Mouse (Mus musculus) CH12.LX (cell line): Measurements from ENCODE around the gene Zfp579.

Experiments
- BHLHE40 ChIP-seq: IDR thresholded peaks from 2 replicates; pipeline ENCODE4 v1.6.1; 2011; ENCODE audit warnings: mild to moderate bottlenecking, low read depth, low read length, improper control_type of control experiment
- CTCF ChIP-seq, 2 experiments: IDR thresholded peaks in 1 of 2; conservative IDR thresholded peaks in 1 of 2; 2 replicates each; pipeline ENCODE4 v1.5.1; 2011 to 2012; ENCODE audit warnings: low read depth in 2 of 2, low read length in 2 of 2, improper control_type of control experiment in 1 of 2, inconsistent platforms in 1 of 2, mild to moderate bottlenecking in 1 of 2, moderate library complexity in 1 of 2
- EP300 ChIP-seq: IDR thresholded peaks from 2 replicates; pipeline ENCODE4 v1.6.1; 2011; ENCODE audit warnings: low read length, improper control_type of control experiment
- HCFC1 ChIP-seq: IDR thresholded peaks from 2 replicates; pipeline ENCODE4 v1.6.1; 2012; ENCODE audit warnings: low read depth, mild to moderate bottlenecking, inconsistent platforms, low read length, improper control_type of control experiment
- NELFE ChIP-seq: IDR thresholded peaks from 2 replicates; pipeline ENCODE4 v1.6.1; 2011; ENCODE audit warnings: low read depth, low read length, improper control_type of control experiment
- NRF1 ChIP-seq: IDR thresholded peaks from 2 replicates; pipeline ENCODE4 v1.6.1; 2014; ENCODE audit warnings: low read depth, mild to moderate bottlenecking, inconsistent platforms, low read length, improper control_type of control experiment, moderate library complexity
- POLR2A ChIP-seq: IDR thresholded peaks from 2 replicates; pipeline ENCODE4 v1.6.1; 2011; ENCODE audit warnings: low read depth, mild to moderate bottlenecking, improper control_type of control experiment, low read length
- RCOR1 ChIP-seq: conservative IDR thresholded peaks from 2 replicates; pipeline ENCODE4 v1.6.1; 2012; ENCODE audit warnings: low read depth, mild to moderate bottlenecking, inconsistent platforms, low read length, improper control_type of control experiment
- TBP ChIP-seq: conservative IDR thresholded peaks from 2 replicates; pipeline ENCODE4 v1.6.1; 2011; ENCODE audit warnings: low read depth, low read length, improper control_type of control experiment
- ZMIZ1 ChIP-seq: IDR thresholded peaks from 2 replicates; pipeline ENCODE4 v1.6.1; 2012; ENCODE audit warnings: low read depth, mild to moderate bottlenecking, inconsistent platforms, low read length, improper control_type of control experiment
- ZNF384 ChIP-seq: IDR thresholded peaks from 2 replicates; pipeline ENCODE4 v1.6.1; 2012; ENCODE audit warnings: low read depth, low read length, improper control_type of control experiment, inconsistent platforms

GRCm38 (mm10) chr7:4995268-4996002 is 523 bp downstream of the Zfp579 start:
- TF ChIP-seq RCOR1 = no peak
- TF ChIP-seq POLR2A = no peak
- no peak for TF ChIP-seq NRF1
- no peak for TF ChIP-seq BHLHE40
- no peak for TF ChIP-seq ZNF384
- TF ChIP-seq CTCF (conservative IDR thresholded peaks at IDR 0.05 in 1 of 2, IDR thresholded peaks at IDR 0.05 in 1 of 2; ENCODE audit: low read depth in 2 of 2, low read length in 2 of 2) = no peak
- no peak for TF ChIP-seq EP300
- TF ChIP-seq TBP = no peak
- no peak for TF ChIP-seq ZMIZ1
- no peak for TF ChIP-seq NELFE
- no peak for TF ChIP-seq HCFC1
